ENCODE assay signal across 8 mouse cellular contexts in the genomic region with DNA sequence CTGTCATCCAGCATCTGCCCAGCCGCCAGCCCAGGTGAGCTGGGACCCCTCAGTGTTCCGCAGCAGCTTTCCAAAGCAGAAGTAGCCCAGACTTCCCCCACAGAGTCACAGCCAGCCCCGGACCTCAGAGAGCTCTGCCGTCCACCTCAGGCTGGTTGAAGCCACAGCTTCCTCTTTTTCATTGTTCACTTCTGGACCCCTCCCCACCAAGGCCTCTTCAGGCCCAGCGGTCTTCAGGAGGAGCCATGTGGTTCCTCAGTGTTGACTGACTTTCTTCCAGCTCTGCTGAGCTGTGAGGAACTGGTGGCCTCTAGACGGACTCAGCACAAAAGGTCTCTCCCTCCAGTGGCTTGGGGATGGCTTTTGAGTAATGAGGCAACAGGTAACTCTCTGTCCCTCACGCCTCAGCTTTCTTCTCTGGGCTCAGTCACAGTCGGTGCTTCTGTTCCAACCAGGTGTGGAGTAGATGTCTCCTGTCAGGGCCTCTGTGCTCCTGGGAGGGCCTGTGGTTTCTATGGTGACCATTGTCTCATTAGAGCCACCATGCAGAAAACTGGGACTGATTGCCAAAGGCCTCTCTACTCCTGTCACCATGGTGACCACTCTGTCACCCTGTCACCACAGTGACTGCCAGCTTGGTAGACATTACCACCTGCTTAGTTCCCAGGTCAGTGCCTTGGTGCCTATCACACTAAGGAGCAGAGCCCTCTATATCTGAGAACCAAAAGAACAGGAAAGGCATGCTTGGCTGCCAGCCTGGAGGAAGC. TPM values are rescaled to one million over a fixed set of nuclear protein-coding genes. Genes with fewer than 3 reads are reported as not detected.
A peak's percentile ranks its signal among the peaks of the same experiment; 100 is the strongest.
DNase-seq lines count a peak whose midpoint lies in the region; ATAC-seq and TF ChIP-seq lines count a peak whose summit lies in the region.

A gene (minus strand): TSS at position 496 of the 767 bp plus-strand sequence.

- WGBS in hindbrain, embryonic 16.5 days = 49% methylated on average over 8 of the region's 8 CpGs
- 51% methylated on average over 8 of the region's 8 CpGs for WGBS in midbrain, postnatal 0 days

- DNase-seq in left cerebral cortex, postnatal 4 days = peak; percentile 27
- DNase-seq in left cerebral cortex, adult 11 months (ENCODE audit: low spot score) = no peak
- DNase-seq in c-Kit-positive CD71-negative TER-119-negative erythroid progenitor cells, embryonic 14.5 days (ENCODE audit: low read depth) = peak; percentile 37
- peak; percentile 55 for DNase-seq in midbrain, postnatal 0 days (ENCODE audit: low spot score)
- no peak for DNase-seq in right cerebral cortex, adult 2 months (ENCODE audit: low spot score in 2 of 2)
- no peak for DNase-seq in thymus, adult 18-20 months
- DNase-seq in layer of hippocampus, postnatal 14 days (ENCODE audit: low spot score in 2 of 2) = no peak

- peak; percentile 61 for ATAC-seq in hindbrain, embryonic 16.5 days
- ATAC-seq in midbrain, postnatal 0 days (ENCODE audit: low FRiP score) = peak; percentile 63; the same call in 1 of the 2 replicates

- no peak within 1 kb of the TSS for H3K4me3 ChIP-seq in hindbrain, embryonic 16.5 days (ENCODE audit: low read length)
- no peak within 1 kb of the TSS for H3K4me3 ChIP-seq in midbrain, postnatal 0 days (ENCODE audit: low read depth, low read length)

- no peaks in the 10 kb centered on the region for H3K9me3 ChIP-seq in hindbrain, embryonic 16.5 days (ENCODE audit: control insufficient read depth, low read length)
- H3K9me3 ChIP-seq in midbrain, postnatal 0 days (ENCODE audit: low read length) = no peaks in the 10 kb centered on the region

- intact Hi-C loops in left cerebral cortex, postnatal 4 days (cut with DNase I) = loop anchor here (10.0 kb wide), 1 partner anchor 65 kb away; no protein-coding TSS in a partner anchor

- TF ChIP-seq CTCF in midbrain, postnatal 0 days (IDR thresholded peaks at IDR 0.05) = no peak

- no peak within 1 kb of the TSS for H3K4me2 ChIP-seq in hindbrain, embryonic 16.5 days (ENCODE audit: low read length)
- no peak within 1 kb of the TSS; the same call in 1 of the 2 replicates for H3K4me2 ChIP-seq in midbrain, postnatal 0 days (ENCODE audit: low read depth, low read length, poor library complexity, severe bottlenecking)

- H3K4me1 ChIP-seq in hindbrain, embryonic 16.5 days (ENCODE audit: control insufficient read depth, insufficient read depth, low read depth, low read length) = peaks cover 1% of the 10 kb centered on the region
- no peaks in the 10 kb centered on the region for H3K4me1 ChIP-seq in midbrain, postnatal 0 days (ENCODE audit: insufficient read depth, low read length)

- H3K27ac ChIP-seq in hindbrain, embryonic 16.5 days (ENCODE audit: low read depth, low read length) = no peak within 1 kb of the TSS
- H3K27ac ChIP-seq in midbrain, postnatal 0 days (ENCODE audit: low read depth, low read length) = no peak within 1 kb of the TSS

- H3K27me3 ChIP-seq in hindbrain, embryonic 16.5 days (replicated peaks; ENCODE audit: control insufficient read depth, insufficient read depth, low read length) = no peaks in the 10 kb centered on the region
- no peaks in the 10 kb centered on the region for H3K27me3 ChIP-seq in midbrain, postnatal 0 days (ENCODE audit: insufficient read depth, low read length)

- no peaks in the 10 kb centered on the region for H3K36me3 ChIP-seq in hindbrain, embryonic 16.5 days (ENCODE audit: control insufficient read depth, insufficient read depth, low read length)
- no peaks in the 10 kb centered on the region for H3K36me3 ChIP-seq in midbrain, postnatal 0 days (ENCODE audit: insufficient read depth, low read length)

- H3K9ac ChIP-seq in hindbrain, embryonic 16.5 days (ENCODE audit: low read depth, low read length) = no peak within 1 kb of the TSS; the same call in 1 of the 2 replicates
- no peak within 1 kb of the TSS for H3K9ac ChIP-seq in midbrain, postnatal 0 days (replicated peaks; ENCODE audit: low read length, poor library complexity, severe bottlenecking)

RNA-seq across cellular contexts. Expression of the gene that starts here (rescaled TPM):
- total RNA-seq in left cerebral cortex, postnatal 4 days (2021) = 1 to 10 TPM; 3.9 to 4.0 TPM
- 5.7 and 6.6 TPM in 2 replicates for polyA plus RNA-seq in hindbrain, embryonic 16.5 days (2015; fragmentation: Nextera tagmentation; extraction: Ambion mirVana)
- total RNA-seq in midbrain, postnatal 0 days (2014; rRNA removed) = 7.6 and 7.7 TPM in 2 replicates
- polyA plus RNA-seq in midbrain, postnatal 0 days (2015; fragmentation: Nextera tagmentation; extraction: Ambion mirVana) = 13.2 and 14.1 TPM in 2 replicates
- total RNA-seq in layer of hippocampus, postnatal 14 days (2021) = 1 to 10 TPM; 1.3 to 1.9 TPM

Comparison
In these comparisons a context has a peak if more than half of its experiments do, and no peak if none do; other contexts are left out.
1. DNase-seq: peak in left cerebral cortex, postnatal 4 days (single experiment), c-Kit-positive CD71-negative TER-119-negative erythroid progenitor cells, embryonic 14.5 days (single experiment) and midbrain, postnatal 0 days (single experiment); none in left cerebral cortex, adult 11 months (single experiment), right cerebral cortex, adult 2 months (0 of 2), thymus, adult 18-20 months (0 of 2) and layer of hippocampus, postnatal 14 days (0 of 2).